Mouse (Mus musculus): ENCODE measurements around the gene Dnajc7. TPM values are rescaled to one million over a fixed set of nuclear protein-coding genes. Genes with fewer than 3 reads are reported as not detected.
A peak's percentile ranks its signal among the peaks of the same experiment; 100 is the strongest.

Gene Dnajc7
- total RNA-seq, 2 experiments from 2014 or later: 123 to 126 TPM

- no peak for DNase-seq
These were observed 39.7 kb downstream of the Dnajc7 start for GRCm38 (mm10) chr11:100580275-100580674.

- no peak for DNase-seq
These were observed 40.7 kb downstream of the Dnajc7 start for GRCm38 (mm10) chr11:100579116-100579799.

DNA sequence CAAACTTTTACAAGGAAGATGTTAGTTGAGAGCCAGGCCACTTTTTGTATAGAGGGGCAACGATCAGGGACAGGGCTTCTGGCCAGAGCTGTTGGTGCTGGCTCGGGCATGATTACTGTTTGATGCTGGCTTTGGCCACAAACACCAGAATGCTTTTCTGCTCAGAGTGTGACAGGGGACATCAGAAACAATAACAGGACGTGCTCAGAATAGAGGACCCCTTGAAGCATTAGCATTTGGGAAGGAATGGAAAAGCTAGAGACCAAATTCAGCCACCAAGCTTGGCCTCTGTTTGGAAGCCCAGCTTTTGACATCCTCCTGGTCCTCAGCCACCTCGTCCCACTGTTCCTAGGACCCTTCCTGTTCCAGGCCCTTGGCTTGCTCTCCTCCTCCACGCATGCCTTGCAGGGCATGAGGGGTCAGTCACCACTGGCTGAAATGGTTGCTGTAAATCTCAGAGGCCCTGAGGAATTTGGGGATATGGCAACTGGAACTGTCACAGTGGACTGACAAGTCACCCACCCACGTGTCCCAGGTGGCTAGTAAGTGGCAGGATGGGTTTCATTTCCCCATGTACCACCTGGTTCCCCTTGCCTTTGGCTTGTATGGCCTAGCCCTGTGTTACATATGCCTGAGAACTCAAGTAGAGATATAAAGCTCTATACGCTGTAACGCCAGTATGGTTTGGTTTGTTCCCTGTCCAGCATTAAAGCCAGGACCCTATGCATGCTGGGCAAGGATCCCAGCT is 41.9 kb downstream of the Dnajc7 start:
- no peak for DNase-seq

DNA sequence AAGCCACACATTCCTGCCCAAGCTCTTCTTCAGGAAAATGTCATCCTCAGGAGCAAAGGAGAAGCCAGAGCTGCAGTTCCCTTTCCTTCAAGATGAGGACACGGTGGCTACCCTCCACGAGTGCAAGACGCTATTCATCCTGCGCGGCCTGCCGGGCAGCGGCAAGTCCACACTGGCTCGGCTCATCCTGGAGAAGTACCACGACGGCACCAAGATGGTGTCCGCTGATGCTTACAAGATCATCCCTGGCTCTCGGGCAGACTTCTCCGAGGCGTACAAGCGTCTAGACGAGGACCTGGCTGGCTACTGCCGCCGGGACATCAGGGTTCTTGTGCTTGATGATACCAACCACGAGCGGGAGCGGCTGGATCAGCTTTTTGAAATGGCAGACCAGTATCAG is 43.7 kb downstream of the Dnajc7 start:
- no peak for DNase-seq

- DNase-seq: no peak
These were observed 44.5 kb downstream of the Dnajc7 start for GRCm38 (mm10) chr11:100575484-100575855.

DNA sequence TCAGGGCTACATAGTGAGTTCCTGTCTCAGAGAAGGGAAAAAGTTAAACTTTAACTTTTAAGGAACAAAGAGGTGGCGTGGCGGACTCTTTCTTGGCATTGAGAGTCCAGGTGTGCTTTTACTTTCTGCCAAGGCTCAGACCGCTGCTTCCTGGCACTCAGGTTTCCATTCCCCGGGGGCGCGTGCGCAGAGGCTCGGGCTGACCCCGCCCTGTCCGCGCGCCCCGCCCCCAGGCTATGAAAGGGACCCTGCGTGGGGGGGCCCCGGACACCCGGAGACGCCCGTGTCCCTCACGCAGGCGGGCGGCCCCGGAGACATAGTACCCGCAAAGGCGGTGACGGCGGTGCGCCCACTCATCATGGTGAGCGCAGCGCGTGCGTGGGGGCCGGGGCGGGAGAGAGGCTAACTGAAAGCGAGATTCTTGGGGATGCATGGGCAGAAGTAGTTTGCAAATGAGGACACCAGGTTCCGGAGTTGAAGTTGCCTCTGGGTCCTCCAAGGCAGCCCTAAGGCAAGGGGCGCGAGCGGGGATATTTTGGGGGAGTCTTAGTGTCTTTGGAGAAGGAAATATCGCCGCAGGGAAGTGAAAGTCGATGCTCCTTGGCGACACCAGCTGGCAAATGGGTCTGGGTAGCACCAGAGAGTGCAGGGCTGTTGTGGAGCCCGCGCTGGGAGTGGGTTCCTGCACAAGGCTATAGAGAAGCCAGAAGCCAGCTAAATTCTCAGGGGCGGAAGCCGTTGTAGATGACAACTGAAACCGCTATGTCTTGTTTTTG is 45.1 kb downstream of the Dnajc7 start, which contains the start of gene Cnp:
TSS of gene Cnp (plus strand) at position 197 of the 776 bp plus-strand sequence.
- peak; percentile 77 for DNase-seq

GRCm38 (mm10) chr11:100574188-100574587 is 45.8 kb downstream of the Dnajc7 start:
- DNase-seq: no peak

- DNase-seq: peak; percentile 29
These were observed 48.8 kb downstream of the Dnajc7 start for GRCm38 (mm10) chr11:100571202-100571567.

DNA sequence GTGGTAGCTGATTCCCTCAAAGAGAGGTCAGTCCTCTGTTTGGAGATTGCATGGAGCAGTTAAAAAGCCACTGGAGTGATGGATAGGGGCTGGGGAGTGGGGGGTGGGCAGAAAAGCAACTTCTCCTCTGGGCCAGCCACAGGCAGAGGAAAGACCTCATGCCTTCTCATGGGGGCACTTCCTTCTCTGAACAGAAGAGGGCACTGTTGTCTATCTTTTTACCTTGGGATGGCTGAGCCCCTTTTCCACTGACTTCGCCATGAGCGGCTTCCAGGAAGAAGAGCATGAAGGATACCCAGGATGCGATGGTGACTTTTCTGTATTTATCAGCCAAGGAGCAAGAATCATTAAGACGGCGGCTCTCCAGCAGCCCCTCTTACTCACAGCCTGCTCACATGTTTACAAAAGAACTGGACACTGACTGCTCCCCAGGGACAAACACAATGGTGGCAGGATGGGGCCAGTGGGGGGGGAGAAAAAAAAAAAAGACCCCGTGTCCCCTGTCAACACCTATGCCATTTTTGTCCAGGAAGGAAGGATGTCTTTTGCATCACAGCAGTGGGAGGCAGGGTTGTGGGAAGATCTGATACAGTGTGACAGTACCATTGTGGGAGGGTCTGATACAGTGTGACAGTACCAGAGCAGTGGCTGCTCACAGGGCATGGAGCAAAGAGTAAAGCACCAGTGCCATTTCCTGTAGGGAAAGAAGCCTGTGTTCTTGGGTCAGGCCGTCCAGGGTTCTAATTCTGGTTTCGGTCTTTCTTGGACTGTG is 49.4 kb downstream of the Dnajc7 start:
- peak; percentile 39 for DNase-seq

GRCm38 (mm10) chr11:100569789-100570188 is 50.2 kb downstream of the Dnajc7 start:
- DNase-seq: no peak

GRCm38 (mm10) chr11:100568692-100569091 is 51.3 kb downstream of the Dnajc7 start:
- DNase-seq: no peak

DNA sequence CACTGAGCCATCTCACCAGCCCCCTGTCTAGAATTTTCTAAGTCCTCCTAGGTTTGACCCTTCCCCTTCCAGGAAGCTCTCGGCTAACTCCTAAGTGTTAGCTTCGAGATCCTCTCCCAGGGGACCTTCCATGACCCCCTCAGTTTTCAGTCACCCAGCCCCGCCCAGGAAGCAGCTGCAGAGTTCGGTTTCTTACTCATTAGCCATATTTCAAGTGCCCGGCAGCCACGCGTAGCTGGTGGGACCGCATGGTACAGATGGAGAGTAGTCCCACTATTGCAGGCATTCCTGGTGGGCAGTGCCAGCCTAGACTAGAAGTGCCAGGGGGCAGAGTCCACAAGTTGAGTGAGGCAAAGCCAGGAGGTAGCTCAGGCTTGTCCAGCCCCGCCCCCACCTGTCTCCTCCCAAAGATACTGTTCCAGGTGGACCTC is 52.1 kb downstream of the Dnajc7 start:
- no peak for DNase-seq

DNA sequence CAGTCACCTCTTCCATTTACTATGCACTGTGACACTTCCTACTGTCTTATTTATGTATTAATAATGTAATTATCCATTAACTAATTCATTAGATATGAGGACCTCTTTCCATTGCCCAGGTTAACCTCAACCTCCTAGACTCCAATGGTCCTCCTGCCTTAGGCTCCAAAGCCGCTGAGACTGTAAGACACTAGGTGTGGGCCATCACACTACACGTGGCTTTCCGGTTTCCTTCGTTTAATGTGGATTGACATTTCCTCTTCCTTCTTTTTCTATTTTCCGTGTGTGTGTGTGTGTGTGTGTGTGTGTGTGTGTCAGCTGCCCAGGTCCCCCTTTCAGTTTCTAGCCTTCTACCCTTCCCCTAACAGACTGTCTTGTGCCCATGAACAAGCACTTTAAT is 52.7 kb downstream of the Dnajc7 start:
- no peak for DNase-seq

GRCm38 (mm10) chr11:100564703-100565102 is 55.3 kb downstream of the Dnajc7 start:
- DNase-seq: no peak

DNA sequence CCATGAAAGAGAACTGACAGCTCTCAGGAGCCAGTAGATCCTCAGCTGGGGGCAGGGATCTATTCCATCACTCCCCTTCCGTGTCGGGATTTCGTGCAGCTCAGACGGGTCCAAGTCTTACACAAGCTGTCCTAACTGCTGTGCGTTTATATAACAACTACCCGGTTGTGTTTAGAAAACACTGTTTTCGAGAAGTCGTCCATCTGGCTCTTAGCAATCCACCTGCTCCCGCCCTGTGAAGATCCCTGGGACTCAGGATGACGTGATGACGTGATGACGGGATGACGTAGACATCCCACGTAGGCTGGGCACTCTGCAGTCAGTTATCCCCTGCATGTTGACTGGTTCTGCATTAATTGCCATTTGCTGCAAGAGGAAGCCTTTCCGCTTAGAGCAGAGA is 55.7 kb downstream of the Dnajc7 start:
- no peak for DNase-seq

- no peak for DNase-seq
These were observed 58.2 kb downstream of the Dnajc7 start for GRCm38 (mm10) chr11:100561748-100562147.

DNA sequence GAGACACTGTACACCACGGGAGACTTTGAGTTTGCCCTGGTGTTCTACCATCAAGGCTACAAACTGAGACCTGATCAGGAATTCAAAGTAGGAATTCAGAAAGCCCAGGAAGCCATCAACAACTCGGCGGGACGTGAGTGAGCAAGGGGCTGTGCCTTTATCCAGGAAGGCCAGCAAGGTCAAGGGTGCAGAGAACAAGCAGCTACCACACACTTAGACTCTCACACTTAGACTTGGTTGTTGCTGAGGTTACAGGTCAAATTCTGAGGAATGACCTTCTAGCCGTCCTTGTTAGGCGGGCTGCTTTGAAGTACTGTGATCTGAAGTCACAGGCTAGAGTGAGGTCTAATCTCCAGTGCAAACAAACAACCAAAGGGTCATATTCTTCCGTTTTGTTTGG is 60.5 kb downstream of the Dnajc7 start:
- DNase-seq: no peak

- no peak for DNase-seq
These were observed 62.4 kb downstream of the Dnajc7 start for GRCm38 (mm10) chr11:100557563-100557962.

DNA sequence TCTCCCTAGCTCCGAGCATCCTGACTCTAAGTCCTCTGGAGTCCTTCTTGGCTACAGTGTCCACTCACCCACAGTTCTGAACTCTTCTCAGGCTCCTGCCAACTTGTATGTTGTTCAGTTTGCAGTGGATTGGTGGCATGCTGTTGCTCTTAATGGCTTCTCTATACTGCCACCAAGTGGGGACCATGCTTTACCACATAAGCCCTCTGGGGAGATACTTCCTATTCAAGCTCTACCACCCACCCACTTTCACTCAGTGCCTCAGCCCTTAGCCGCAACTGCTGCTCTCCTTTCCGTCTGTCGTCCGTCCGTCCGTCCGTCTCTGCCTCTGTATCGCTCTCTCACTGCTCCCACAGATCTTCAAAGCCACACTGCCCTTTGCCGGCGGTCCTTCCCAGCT is 64.4 kb downstream of the Dnajc7 start:
- peak; percentile 24 for DNase-seq

GRCm38 (mm10) chr11:100552842-100553241 is 67.1 kb downstream of the Dnajc7 start:
- DNase-seq: no peak

- DNase-seq: no peak
These were observed 69.9 kb downstream of the Dnajc7 start for GRCm38 (mm10) chr11:100550101-100550500.

GRCm38 (mm10) chr11:100549466-100549865 is 70.5 kb downstream of the Dnajc7 start:
- DNase-seq: no peak
